ENCODE assay signal across 25 mouse cellular contexts in genomic region chr11:110672941-110673340, GRCm38 (mm10).
DNase-seq lines count a peak whose midpoint lies in the region; ATAC-seq lines count a peak whose summit lies in the region.
"Had no signal": no experiment of that assay in that cellular context is flagged by ENCODE, and none has a peak within 500 bp of the region (broad histone marks: within the 10 kb centered on the region; RNA-seq: fewer than 3 reads in every experiment).

No protein-coding gene starts in this region.

- H3K9ac ChIP-seq in forebrain, embryonic 14.5 days (ENCODE audit: low read length), result no peak overlapping the region
- H3K9ac ChIP-seq in forebrain, embryonic 13.5 days, result no peak overlapping the region
- H3K9ac ChIP-seq in midbrain, embryonic 11.5 days (ENCODE audit: low read length), result no peak overlapping the region
- no peak overlapping the region for H3K9ac ChIP-seq in midbrain, embryonic 16.5 days (ENCODE audit: low read depth, low read length)
- no peak overlapping the region for H3K9ac ChIP-seq in midbrain, embryonic 14.5 days (replicated peaks; ENCODE audit: low read length)
- H3K9ac ChIP-seq: embryonic facial prominence, embryonic 12.5 days; heart, embryonic 13.5 days; limb, embryonic 15.5 days; liver, embryonic 13.5 days had no signal

- H3K4me2 ChIP-seq in forebrain, embryonic 14.5 days (ENCODE audit: low read length), result no peak overlapping the region
- H3K4me2 ChIP-seq in forebrain, embryonic 13.5 days, result no peak overlapping the region
- H3K4me2 ChIP-seq in midbrain, embryonic 11.5 days, result no peak overlapping the region
- no peak overlapping the region for H3K4me2 ChIP-seq in midbrain, embryonic 16.5 days (ENCODE audit: low read length)
- H3K4me2 ChIP-seq in midbrain, embryonic 14.5 days (ENCODE audit: low read length), result no peak overlapping the region
- H3K4me2 ChIP-seq: embryonic facial prominence, embryonic 12.5 days; heart, embryonic 13.5 days; limb, embryonic 15.5 days; liver, embryonic 13.5 days had no signal

- no peaks in the 10 kb centered on the region for H3K27me3 ChIP-seq in forebrain, embryonic 14.5 days (replicated peaks; ENCODE audit: control insufficient read depth, insufficient read depth, low read length)
- no peaks in the 10 kb centered on the region for H3K27me3 ChIP-seq in forebrain, embryonic 13.5 days
- no peaks in the 10 kb centered on the region for H3K27me3 ChIP-seq in midbrain, embryonic 11.5 days (ENCODE audit: control insufficient read depth, insufficient read depth, low read length)
- H3K27me3 ChIP-seq in midbrain, embryonic 16.5 days (ENCODE audit: control insufficient read depth, insufficient read depth, low read depth, low read length), result no peaks in the 10 kb centered on the region
- H3K27me3 ChIP-seq in midbrain, embryonic 14.5 days (ENCODE audit: control insufficient read depth, insufficient read depth, low read length), result no peaks in the 10 kb centered on the region
- H3K27me3 ChIP-seq: embryonic facial prominence, embryonic 12.5 days; heart, embryonic 13.5 days; limb, embryonic 15.5 days; liver, embryonic 13.5 days had no signal

- no peak overlapping the region for H3K4me3 ChIP-seq in forebrain, embryonic 14.5 days (ENCODE audit: low read depth, low read length)
- no peak overlapping the region for H3K4me3 ChIP-seq in forebrain, embryonic 13.5 days
- no peak overlapping the region for H3K4me3 ChIP-seq in midbrain, embryonic 11.5 days (ENCODE audit: low read depth, low read length)
- no peak overlapping the region for H3K4me3 ChIP-seq in midbrain, embryonic 16.5 days (ENCODE audit: low read depth, low read length)
- H3K4me3 ChIP-seq in midbrain, embryonic 14.5 days (replicated peaks; ENCODE audit: low read depth, low read length), result no peak overlapping the region
- H3K4me3 ChIP-seq: embryonic facial prominence, embryonic 12.5 days; heart, embryonic 13.5 days; limb, embryonic 10.5 days; limb, embryonic 15.5 days; liver, embryonic 13.5 days had no signal

- no peaks in the 10 kb centered on the region for H3K9me3 ChIP-seq in forebrain, embryonic 14.5 days (replicated peaks; ENCODE audit: control insufficient read depth, low read length)
- no peaks in the 10 kb centered on the region for H3K9me3 ChIP-seq in forebrain, embryonic 13.5 days (replicated peaks)
- no peaks in the 10 kb centered on the region for H3K9me3 ChIP-seq in midbrain, embryonic 11.5 days (ENCODE audit: control insufficient read depth, low read length)
- no peaks in the 10 kb centered on the region for H3K9me3 ChIP-seq in midbrain, embryonic 16.5 days (replicated peaks; ENCODE audit: control insufficient read depth, low read length, poor library complexity, severe bottlenecking)
- H3K9me3 ChIP-seq in midbrain, embryonic 14.5 days (ENCODE audit: control insufficient read depth, low read length), result no peaks in the 10 kb centered on the region
- H3K9me3 ChIP-seq: embryonic facial prominence, embryonic 12.5 days; heart, embryonic 13.5 days; limb, embryonic 10.5 days; limb, embryonic 15.5 days; liver, embryonic 13.5 days had no signal

- H3K27ac ChIP-seq in forebrain, embryonic 14.5 days (ENCODE audit: low read depth, low read length), result no peak overlapping the region
- no peak overlapping the region for H3K27ac ChIP-seq in forebrain, embryonic 13.5 days
- no peak overlapping the region; the same call in 1 of the 2 replicates for H3K27ac ChIP-seq in midbrain, embryonic 11.5 days (ENCODE audit: low read depth, low read length)
- no peak overlapping the region for H3K27ac ChIP-seq in midbrain, embryonic 16.5 days (ENCODE audit: low read length)
- H3K27ac ChIP-seq in midbrain, embryonic 14.5 days (replicated peaks; ENCODE audit: low read depth, low read length), result no peak overlapping the region
- H3K27ac ChIP-seq: embryonic facial prominence, embryonic 12.5 days; heart, embryonic 13.5 days; limb, embryonic 10.5 days; limb, embryonic 15.5 days; liver, embryonic 13.5 days; macrophage had no signal

- H3K36me3 ChIP-seq in forebrain, embryonic 14.5 days (ENCODE audit: control insufficient read depth, insufficient read depth, low read length), result no peaks in the 10 kb centered on the region
- H3K36me3 ChIP-seq in forebrain, embryonic 13.5 days (ENCODE audit: poor library complexity, severe bottlenecking), result no peaks in the 10 kb centered on the region
- H3K36me3 ChIP-seq in midbrain, embryonic 11.5 days (ENCODE audit: control insufficient read depth, insufficient read depth, low read length), result no peaks in the 10 kb centered on the region
- no peaks in the 10 kb centered on the region for H3K36me3 ChIP-seq in midbrain, embryonic 16.5 days (ENCODE audit: control insufficient read depth, insufficient read depth, low read length)
- H3K36me3 ChIP-seq in midbrain, embryonic 14.5 days (ENCODE audit: control insufficient read depth, insufficient read depth, low read length), result no peaks in the 10 kb centered on the region
- H3K36me3 ChIP-seq: embryonic facial prominence, embryonic 12.5 days; G1E; heart, embryonic 13.5 days; limb, embryonic 10.5 days; limb, embryonic 15.5 days; liver, embryonic 13.5 days had no signal

- peak; percentile 4 for DNase-seq in forebrain, embryonic 14.5 days (ENCODE audit: low spot score)
- no peak for DNase-seq in midbrain, embryonic 11.5 days (ENCODE audit: low spot score, missing footprints)
- DNase-seq in gastrocnemius, postnatal 10 days, result peak; percentile 38
- DNase-seq in midbrain, embryonic 14.5 days, result peak; percentile 22
- no peak for DNase-seq in right cerebral cortex, adult 18-20 months
- DNase-seq in lung, postnatal 36 days, result no peak
- DNase-seq: adrenal gland, postnatal 25 days; cerebellum, adult 2 months; cerebellum, postnatal 25 days; heart, postnatal 10 days; kidney, adult 18-20 months; kidney, postnatal 36 days; liver, embryonic 13.5 days; lung, adult 18-20 months had no signal

- ATAC-seq in forebrain, embryonic 14.5 days, result no peak
- no peak for ATAC-seq in forebrain, embryonic 13.5 days
- peak; percentile 68 for ATAC-seq in midbrain, embryonic 11.5 days (ENCODE audit: low FRiP score)
- no peak for ATAC-seq in midbrain, embryonic 16.5 days
- no peak for ATAC-seq in midbrain, embryonic 14.5 days (ENCODE audit: low FRiP score, low TSS enrichment)
- ATAC-seq: forebrain, embryonic 16.5 days; hindbrain, embryonic 16.5 days; lung, postnatal 0 days had no signal

- WGBS in forebrain, embryonic 14.5 days, result 16% methylated on average over 1 of the region's 1 CpGs
- 6% methylated on average over 1 of the region's 1 CpGs for whole genome bisulfite sequencing in forebrain, embryonic 13.5 days
- 19% methylated on average over 1 of the region's 1 CpGs for WGBS in midbrain, embryonic 11.5 days
- 7% methylated on average over 1 of the region's 1 CpGs for WGBS in midbrain, embryonic 16.5 days
- WGBS in midbrain, embryonic 14.5 days, result 3% methylated on average over 1 of the region's 1 CpGs

- H3K4me1 ChIP-seq in forebrain, embryonic 14.5 days (ENCODE audit: control insufficient read depth, insufficient read depth, low read length), result no peaks in the 10 kb centered on the region
- H3K4me1 ChIP-seq in forebrain, embryonic 13.5 days, result 0 out of 2 replicates have a peak, but pooled peaks cover 4% of the 10 kb centered on the region
- H3K4me1 ChIP-seq in midbrain, embryonic 11.5 days (ENCODE audit: control insufficient read depth, insufficient read depth, low read length), result no peaks in the 10 kb centered on the region
- H3K4me1 ChIP-seq in midbrain, embryonic 16.5 days (ENCODE audit: control insufficient read depth, insufficient read depth, low read length), result no peaks in the 10 kb centered on the region
- no peaks in the 10 kb centered on the region for H3K4me1 ChIP-seq in midbrain, embryonic 14.5 days (ENCODE audit: control insufficient read depth, insufficient read depth, low read length)
- H3K4me1 ChIP-seq: embryonic facial prominence, embryonic 12.5 days; heart, embryonic 13.5 days; liver, embryonic 13.5 days had no signal

Comparison
In these comparisons a context has a peak if more than half of its experiments do, and no peak if none do; other contexts are left out.
1. DNase-seq: peak in forebrain, embryonic 14.5 days (single experiment), gastrocnemius, postnatal 10 days (single experiment) and midbrain, embryonic 14.5 days (single experiment); none in midbrain, embryonic 11.5 days (single experiment), right cerebral cortex, adult 18-20 months (single experiment) and lung, postnatal 36 days (single experiment).